Mouse (Mus musculus) liver, adult 2 months (tissue): ENCODE data around the gene Efcab6.

Experiments
- CTCF ChIP-seq: fragments of 200-500 bp; IDR thresholded peaks from 2 replicates; pipeline ENCODE4 v1.5.1; 2011; ENCODE audit warnings: low read depth, low read length, control low read depth
- POLR2A ChIP-seq: fragments of 200-500 bp; IDR thresholded peaks from 2 replicates; pipeline ENCODE4 v1.6.1; 2011; ENCODE audit warnings: low read length, control low read depth; ENCODE audit not compliant: insufficient read depth; ENCODE audit errors: extremely low read depth

GRCm38 (mm10) chr15:84072226-84072625, 7.0 kb upstream of the Efcab6 start:
- TF ChIP-seq CTCF (peak; percentile 64; the same call in 1 of the 2 replicates), POLR2A (no peak)
